Mouse (Mus musculus) layer of hippocampus, adult 18-20 months (tissue): ENCODE data around the gene Cav1. TPM values are rescaled to one million over a fixed set of nuclear protein-coding genes. Genes with fewer than 3 reads are reported as not detected.

Experiments
- DNase-seq, 2 experiments: peaks; one replicate each; pipeline ENCODE4 v3.0.0; 2022; ENCODE audit warnings: low spot score in 2 of 2
- total RNA-seq, 2 experiments: library from RNA; stranded (reverse); gene quantifications; 2 replicates each; pipeline ENCODE4 v1.2.3; 2021

Gene Cav1
- total RNA-seq, 2 experiments from 2014 or later: 13.5 TPM

DNA sequence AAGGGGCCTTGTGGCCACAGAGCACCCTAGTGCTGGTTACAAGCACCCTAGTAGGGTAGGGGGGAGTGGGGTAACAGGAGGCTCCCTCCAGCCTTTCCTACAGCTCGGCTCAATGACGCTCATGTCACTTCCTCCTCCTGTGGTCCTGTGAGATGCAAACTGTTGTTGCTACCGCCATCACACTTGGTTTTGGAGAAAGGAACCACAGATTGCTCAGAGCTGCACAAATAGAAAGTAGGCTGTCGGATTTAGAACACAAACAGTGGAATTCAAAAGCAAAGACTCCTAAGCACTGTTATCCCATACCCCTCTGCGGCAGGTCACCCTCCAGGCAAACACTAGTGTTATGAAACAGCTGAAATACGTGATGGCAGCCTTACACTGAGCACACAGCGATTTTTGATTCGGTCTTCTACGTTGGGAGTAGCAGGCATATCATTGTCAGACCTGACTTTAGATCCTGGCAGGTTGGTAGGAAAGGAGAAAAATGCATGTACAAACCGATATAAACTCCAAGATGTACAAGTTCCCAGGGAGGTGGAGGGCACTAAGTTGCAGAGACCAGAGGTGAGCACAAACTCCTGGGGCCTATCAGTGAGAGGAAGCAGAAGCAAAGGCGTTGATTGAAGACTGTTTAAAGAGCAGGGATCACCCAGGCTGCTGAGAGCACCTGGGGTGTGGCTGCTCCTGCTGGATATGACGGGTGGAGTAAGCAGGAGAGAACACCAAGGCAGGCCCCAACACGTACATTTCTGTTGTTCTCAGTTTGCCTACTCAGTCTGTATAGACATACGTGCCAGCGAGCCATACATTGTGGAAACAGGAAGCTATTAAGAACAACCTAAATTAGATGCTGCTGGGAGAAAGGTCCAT is 10.4 kb downstream of the Cav1 start:
- no peak for DNase-seq

DNA sequence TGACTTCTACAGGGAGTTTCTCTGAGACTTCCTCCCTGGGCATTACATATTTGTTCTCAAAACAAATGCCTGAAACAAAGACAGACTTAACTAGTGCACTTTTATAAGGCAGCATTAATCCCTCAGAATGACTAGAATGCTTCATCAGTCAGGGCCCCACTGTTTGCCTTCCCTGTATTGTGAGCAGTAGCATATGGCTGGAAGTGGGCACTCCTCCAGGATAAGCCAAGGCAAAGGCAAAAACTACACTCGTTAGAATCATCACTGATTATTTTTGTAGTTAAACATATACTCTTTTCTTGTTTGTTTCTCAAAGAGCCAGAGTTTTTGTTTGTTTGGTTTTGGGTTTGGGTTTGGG is 11.0 kb downstream of the Cav1 start:
- DNase-seq: peak in 1 of 2 experiments; percentile 43

DNA sequence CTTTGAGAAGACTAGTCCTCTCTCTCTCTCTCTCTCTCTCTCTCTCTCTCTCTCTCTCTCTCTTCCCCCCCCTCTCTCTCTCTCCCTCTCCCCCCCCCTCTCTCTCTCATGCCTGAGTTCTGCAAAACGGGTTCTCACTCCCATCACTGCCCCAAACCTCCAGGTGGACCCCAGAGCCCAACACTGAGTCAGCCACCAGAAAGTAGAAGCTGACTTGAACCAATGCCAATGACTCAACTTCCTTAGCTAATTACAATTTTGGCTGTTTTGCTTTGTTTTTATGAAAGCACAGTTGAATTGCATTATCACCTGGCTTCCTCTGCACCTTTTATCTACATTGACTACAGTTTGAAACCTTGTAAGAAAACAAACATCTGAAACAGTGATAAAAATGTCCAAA is 11.8 kb downstream of the Cav1 start:
- DNase-seq: no peak

DNA sequence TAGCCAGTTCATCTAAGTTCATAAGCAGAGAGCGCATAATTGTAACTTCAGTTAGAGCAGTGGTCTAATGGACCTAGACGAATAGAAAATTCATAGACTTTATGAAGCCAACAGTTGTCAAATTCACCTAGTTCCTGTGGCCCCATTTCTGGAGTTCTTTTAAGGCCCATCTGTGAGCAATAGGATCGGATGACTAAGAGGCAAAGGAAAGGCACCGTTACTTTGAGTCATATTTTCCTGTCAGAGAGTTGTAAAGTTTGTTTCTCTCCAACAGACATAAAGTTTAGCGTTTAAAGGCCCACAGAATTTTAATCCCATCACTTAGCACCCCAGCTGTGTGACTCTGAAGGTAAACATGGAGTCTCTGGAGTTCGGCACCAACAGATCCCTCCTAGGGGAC is 15.8 kb downstream of the Cav1 start:
- no peak for DNase-seq

DNA sequence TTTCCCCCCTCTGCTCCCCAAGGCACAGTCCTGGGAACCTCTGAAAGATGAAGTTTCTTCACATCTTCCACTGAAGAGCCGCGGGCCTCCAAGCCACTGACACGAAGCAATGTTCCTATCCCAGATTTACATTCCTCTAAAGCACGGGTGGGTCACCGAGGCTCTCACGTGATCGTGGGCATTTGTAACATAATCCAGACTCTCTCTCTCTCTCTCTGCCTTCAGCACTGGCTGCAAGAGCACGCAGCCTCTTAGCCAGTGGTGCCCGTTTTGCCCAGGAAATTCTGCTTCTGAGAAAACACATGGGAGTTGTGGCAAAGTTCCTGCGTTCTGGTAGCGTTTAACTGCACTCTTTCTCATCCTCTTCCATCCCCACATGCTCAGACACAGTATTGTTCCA is 21.1 kb downstream of the Cav1 start:
- no peak for DNase-seq

DNA sequence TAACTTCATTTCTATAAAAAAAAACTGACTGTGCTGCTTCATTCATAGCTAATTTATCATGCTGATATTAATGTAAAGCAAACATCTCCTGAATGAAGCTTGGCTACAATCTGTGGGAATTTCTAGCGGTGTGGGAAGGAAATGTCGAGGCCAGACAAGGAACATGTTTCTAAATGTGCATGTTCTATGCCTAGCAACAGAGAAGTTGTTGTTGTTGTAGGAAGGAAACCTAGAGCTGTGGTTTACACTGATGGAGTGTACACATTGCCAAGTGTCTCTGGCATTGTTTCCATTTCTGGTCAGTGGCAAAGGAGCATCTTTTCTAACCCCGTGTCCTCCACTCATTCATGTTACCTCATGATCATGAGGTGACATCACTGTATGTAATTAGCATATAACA is 23.7 kb downstream of the Cav1 start:
- no peak for DNase-seq

DNA sequence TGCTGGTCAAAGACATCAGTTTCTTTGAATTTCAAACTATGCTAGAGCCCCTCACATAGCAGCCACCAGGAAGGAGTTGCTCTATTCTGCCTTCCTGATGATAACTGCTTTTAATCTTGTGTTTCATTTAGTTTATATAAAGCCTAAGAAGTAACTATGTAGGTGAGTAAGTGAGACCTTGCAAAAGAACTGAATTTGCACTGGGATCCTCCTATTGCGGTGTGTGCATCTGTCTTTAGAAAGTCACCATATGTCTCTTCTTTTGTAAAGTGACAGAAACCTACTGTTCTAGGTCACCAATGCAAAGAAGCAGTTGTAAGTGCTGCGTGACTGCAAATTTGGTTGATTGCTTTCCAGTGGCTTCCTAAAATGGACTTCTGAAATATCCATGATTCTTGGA is 31.6 kb downstream of the Cav1 start:
- DNase-seq: no peak

DNA sequence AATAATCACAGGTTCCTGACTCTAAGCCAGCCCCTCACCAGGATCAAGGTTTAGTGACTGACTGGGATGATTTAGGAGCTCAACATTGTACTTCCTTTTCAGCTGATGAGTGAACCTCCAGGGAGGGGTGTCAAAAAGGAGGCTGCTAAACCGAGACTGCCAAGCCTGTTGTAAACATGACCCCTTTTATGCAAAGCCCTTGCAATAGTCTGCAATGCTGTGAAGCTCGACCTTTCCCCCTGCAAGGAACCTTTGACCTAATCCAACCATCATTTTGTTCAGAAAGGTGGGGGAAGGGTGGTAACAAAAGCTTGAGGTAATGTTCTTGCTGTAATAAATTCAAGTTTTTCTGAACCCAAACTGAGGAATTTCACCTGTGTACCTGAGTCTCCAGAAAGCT is 34.3 kb downstream of the Cav1 start:
- DNase-seq: no peak

DNA sequence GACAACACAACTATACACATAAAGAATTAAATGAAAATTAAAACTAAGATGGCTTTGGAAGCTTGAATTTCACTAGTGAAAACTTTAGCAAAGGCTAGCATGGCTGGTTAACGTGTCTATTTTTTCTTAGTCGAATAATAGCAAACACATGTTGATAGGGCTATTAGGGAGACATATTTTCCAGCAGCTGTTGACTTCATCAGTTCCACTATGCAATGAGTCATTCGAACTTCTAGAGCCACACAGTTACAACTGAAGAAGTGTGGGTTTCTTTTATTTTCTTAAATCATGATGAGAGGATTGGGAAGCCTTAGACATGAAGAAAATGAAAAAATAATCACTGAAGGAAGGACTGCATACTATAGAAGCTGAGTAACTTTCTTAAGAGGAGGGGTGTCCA is 41.9 kb downstream of the Cav1 start:
- DNase-seq: no peak

DNA sequence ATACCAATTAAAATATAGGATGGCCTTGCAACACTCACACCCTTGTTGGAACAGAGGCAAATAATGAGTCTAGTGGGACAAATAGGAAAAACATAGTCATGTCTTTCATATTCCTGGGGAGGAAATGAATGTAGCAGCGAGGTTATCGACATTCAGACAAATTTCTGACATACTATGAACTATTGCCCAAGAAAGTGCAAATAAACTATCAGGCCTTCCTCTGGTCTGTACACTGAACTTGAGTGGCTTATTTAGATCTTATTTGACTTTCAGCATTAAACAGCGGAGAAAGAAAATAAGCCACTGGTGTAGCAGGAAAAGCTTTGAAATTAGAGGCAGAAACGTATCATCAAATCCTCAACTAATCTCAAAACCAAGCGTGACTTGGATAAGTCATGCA is 44.7 kb downstream of the Cav1 start:
- DNase-seq: no peak

DNA sequence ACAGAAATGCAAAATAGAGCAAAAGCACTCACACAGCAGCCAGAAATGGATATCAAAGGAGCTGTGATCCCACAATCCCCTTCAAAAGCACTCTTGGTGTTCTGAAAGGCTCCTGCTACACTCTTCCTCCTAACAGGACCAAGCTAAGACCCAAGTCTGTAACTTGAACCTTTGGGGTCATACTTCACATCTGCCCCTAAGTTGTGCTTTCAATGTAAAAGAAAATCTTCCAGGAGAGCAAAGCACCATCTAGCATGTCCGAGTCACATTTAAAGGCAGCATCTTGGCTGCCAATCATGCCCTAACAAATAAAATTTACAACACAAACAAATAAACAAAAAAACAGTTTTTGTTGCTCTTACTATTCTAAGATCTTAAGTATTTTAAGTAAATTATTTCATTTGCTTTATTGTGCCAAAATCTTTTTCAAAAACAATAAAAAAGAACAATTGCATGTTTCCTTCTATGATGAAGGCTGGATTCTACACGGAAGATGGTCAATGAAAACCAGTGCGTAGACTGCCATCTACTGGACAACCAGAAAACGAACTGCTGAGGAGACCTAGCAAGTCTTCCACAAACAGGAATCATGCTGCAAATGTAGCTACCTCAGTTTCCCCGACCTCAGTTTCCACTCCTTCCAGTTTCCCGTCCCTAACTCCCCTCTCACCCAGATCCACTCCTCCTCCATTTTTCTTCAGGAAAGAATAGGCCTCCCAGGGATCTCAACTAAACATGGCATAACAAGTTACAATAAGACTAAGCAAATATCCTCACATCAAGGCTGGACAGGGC is 53.0 kb downstream of the Cav1 start:
- DNase-seq: peak; percentile 20 to 46

DNA sequence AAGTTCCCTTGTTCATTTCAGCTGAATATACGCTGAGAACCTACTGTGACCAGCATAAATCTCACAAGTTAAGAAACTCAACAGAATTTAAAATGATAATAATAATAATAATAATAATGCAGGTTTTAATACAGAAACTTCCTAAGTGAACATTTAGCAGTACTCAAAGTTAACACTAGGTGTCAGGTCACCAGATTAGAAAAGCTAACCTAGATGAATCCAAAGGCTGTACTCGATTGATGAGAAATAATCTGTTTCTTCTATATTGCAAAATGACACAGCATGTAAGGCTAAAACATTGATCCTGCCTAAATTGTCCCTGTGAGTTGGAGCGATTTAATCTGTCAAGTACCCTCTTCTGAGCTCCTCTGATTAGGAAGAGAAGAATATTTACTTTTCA is 56.6 kb downstream of the Cav1 start:
- DNase-seq: peak in 1 of 2 experiments; percentile 39

DNA sequence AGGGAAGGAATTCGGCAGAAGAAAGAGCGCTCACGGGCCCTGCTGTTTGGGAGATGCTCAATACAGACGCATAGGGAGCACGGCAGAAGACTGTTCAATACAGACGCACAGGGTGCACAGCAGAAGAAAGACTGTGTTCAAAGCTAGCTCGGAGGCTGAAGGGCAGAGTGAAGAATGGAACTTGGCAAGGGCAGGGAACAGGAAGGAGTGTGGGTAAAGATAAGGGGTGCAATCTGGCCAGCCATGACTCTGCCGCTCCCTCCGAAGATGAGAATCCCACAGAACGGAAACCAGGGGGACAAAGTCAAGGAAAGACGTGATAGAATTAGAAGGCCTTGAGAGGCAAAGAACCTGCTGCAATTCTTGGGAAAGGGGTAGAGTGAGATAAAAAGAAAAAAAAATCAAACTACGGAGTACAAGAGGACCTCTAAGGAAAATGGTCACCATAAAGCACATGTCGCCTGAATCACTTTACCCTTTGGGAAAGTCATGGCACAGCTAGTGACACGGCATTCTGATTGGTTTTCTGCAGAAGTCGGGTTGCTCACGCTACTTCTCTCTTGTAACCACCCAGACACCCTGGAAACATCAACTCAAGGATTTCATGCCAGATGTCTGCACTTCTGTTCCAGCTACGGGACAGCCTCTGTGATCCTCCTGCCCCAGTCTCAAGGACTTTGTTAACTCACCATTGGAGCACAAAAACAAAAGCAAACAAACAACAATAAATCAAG is 57.5 kb downstream of the Cav1 start:
- no peak for DNase-seq

DNA sequence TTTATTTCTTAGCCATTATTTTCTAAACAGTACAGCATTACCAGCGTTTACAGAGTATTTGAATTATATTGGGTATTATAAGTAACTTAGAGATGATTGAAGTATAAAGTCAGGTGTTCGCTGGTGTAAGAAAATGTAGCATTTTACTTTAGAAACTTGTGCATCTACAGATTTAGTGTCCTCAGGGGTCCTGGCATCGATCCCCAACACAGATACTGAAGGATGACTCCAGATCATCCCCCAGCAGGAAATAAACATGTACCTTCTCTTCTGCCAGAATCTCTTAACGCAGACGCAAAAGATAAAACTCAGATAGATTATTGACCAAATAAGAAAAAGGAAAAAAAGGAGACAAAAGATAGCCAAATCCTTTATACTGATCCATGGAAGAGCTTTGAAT is 68.2 kb downstream of the Cav1 start:
- no peak for DNase-seq

DNA sequence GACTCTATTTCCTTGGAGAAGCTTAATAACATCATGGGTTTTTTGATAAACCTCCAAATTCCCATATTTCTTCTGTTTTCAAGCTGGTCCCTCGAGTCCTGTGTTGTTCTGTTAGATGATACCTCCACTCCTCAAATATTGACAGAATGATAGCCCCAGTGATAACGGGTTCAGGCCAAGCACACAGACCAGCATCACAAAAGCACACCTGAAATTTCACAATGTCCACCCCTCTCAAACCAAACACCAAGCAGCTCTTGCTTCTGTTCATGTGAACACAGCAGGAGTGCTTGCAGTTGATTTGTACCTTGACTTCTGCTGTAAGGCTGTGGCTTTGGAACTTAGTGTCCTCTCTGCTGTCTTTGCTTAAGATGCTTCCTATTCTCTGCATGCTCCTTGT is 71.2 kb downstream of the Cav1 start:
- no peak for DNase-seq

DNA sequence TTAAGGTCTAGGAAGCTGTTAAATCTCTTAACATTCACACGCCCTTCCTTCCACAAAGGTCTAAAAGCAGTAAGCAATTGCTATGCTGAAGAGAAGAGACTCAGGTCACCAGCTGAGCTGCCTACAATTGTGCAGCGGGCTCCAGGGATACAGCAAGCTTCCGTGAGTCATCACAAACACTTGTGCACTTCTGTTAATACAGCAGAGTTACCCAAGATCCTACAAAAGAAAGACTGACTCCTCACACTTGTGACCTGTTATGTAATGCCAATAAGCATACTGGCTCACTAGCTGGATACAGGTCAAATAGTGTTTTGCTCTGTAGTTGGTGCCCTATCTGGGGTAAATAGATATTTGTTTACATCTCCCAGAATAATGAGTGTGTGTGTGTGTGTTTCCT is 74.0 kb downstream of the Cav1 start:
- DNase-seq: no peak

DNA sequence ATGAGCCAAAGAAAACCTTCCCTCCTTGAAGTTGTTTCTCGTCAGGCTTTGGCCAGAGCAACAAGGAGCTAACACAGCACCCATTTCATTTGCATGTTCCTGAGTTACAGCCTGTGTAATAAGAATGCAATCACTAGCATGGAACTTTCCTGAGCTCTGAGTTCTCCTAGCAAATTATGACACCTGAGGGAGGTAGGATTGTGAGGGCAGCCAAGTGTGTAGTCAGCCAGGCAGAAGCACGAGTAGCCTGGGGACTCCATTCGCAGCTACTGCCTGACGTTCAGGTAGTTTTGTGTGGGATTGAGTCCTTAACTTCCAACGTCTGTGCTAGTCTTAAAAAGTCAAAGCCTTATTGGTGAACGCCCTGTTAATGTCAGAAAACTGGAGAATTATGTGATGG is 75.6 kb downstream of the Cav1 start:
- no peak for DNase-seq

DNA sequence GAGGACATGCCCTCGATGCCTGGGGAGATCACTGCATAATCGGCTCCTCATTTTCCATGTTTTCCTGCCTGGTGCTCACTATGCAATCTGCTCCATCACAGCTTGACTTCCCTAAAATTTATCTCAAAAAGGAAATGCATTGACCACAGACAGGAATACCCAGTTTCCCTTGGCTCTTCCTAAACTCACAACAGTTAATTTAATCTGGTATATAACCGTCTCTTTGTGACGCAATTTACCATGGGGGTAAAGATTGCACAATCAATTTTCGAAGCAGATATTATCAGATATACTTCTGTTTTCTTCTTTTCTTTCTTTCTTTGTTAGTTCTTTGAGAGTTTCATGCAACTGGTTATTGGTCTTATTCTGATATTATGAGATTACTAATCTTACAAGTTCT is 79.4 kb downstream of the Cav1 start:
- DNase-seq: no peak

DNA sequence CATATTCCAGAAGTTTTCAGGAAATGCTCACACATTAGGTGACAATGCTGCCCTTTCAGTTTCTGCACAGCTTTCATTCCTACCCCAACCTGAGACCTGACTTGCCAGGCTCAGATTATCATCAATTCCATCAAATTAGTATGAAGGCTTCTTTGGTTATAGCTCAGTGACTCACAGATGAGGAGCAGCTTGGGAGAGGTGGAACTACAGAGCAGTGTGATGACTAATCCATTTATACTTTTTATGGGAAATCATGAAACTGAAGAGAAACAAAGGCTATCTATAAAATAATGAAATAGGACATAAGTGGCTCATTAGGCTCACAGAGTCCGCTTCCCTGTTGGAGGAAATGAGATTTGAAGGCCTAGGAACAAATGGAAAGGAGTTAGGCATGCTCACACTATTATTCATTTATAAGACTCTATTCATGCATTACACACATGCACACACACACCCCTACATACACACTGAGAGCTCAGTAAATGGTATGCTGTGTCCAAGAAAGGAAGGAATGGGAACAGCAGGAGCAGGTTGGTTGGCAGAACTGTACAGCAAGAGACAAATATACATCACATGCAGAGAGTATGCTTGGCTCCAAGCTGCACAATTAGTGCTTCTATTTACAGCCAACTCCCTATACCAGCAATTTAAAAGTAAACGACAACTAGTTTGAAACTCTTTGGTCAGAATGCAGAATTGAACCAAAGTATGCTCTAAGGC is 82.0 kb downstream of the Cav1 start:
- DNase-seq: peak in 1 of 2 experiments; percentile 11
